Mouse (Mus musculus): ENCODE data around the gene Adnp.

Adnp gene

DNA sequence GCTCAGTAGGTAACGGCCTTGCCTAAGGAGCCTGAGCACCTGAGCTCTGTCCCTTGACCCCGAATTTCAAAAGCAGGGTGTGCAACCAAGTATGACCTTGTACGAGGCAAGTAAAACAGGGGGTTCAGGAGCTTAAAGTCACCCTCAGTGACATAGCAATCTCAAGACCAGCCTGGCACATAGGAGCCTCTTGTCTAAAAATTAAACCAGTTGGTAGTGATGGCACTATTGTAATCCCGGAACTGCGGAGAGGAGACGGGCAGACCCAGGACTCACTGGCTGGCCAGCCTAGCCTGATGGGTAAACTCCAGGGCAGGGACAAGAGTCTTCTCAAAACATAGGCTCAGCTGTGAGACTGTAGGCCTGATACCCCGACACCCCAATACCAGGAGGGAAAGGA lies 51.2 kb downstream of the Adnp start:
- DNase-seq = no peak

DNA sequence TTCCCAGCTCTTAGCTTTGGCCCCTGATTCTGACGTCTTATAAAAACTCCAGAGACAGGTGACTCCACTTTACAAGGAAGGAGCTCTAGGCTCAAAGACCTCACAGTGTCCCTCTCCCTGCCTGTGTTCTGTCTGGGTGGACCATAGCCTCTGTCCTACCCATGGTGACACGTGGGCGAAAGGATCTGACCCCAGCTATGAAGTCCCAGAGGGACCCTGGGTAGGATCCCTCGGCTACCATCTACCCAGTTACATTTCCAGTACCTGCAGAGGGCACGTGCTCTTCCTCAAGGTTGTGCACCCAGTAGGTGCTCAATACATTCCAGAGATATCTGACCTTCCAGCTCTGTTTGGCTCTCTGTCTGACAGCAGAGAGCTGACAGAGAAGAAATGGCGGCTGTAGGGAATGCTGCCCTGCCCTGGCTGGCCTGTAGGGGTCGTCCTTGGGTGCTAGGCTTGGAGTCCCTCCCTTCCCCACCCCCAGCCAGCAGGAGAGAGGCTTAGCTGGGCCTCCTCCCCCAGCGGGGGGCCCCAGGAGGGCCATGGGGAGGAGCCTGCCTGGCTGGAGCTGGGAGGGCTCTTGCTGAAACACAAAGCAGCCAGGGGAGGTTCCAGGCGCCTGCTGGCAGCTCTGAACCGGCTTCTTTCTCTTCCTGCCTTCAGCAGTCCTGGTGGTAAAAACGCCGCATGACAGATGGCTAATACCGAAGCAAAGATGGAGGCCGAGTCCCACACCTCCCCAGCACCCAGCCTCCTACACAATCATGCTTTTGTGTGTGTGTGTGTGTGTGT lies 52.6 kb downstream of the Adnp start:
- DNase-seq = peak; percentile 86

DNA sequence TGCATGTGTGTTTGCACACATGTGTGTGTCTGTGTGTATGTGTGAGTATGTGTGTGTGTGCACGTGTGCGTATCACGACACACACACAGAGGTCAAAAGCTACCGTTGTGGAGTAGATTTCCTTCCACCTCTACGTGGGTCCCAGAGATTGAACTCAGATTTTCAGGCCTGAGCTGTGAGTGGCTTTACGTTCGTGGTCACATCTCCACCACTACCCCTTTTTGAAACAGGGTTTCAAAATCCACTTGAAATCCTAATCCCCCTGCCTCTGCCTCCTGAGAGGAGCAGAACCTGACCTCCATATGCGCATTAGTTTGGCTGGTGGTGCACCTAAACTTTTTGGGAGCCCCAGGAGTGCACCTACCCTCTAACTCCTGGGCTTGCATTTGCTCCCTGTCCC lies 57.7 kb downstream of the Adnp start:
- no peak for DNase-seq

DNA sequence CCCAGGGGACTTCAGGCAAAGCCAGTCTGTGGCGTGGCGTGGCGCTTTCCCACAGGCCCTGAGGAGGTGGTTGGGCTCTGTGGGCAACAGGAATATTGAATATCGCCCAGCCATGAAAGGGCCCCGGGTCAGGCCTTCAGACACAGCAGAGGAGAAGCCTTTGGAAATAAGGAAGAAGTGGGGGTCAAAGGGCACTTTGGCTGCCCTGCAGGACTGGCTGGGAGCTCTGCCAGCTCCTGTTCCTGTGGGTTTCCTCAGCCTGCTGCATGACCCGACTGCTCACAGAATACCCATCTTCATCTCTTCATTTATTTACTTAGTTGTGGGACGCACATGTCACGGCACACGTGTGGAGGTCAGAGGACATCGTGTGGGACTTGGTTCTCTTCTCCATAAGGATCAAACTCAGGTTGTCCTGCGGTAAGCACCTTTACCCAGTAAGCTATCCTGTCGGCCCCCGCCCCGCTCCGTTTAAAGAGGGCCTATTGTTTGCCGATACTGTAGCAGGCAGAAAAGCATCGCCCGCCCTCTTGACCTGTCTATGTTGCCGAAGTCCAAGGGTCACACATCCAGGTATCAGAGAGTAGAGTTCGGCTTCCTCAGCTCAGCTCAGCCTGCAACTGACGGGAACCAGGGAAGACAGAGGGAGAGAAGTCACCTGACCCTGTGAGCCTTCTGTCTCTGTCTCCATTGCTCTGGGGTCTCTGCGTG lies 59.0 kb downstream of the Adnp start:
- DNase-seq = no peak

DNA sequence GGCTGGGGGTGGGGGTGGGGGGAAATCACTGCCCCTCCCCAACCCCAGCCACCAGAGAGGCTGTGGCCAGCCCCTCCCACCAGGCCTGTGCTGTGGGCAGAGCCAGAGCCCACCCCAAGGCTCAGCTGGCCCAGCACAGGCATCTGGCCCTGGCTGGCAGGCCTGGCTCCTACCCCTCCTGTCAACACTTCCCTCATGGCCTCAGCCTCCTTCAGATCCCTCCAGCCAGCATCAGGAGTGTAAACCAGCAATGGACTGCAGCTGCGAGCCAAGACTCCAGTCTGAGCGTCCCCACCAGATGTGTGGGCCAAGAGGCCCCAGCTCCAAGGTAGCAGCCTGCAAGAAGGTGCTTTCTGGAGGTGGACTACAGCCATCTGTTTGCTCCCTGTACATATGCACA lies 61.5 kb downstream of the Adnp start:
- no peak for DNase-seq

DNA sequence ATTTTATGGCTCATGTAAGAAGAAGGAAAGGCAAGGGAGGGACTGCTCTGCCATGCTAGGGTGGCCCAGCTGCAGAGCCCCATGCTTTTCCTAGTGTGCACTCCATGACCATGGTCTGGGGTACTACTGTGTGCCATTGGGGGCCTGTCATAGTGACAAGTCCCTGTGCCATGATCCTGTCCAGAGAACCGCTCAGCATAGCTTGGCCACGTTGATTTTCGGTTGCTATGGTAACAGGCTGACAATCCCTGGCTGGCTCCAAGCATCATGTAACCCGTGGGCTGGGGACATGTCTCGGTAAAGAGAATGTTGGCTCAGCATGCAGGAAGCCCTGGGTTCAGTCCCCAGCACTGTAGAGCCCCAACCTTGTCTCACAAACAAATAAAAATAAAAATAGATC lies 63.1 kb downstream of the Adnp start:
- no peak for DNase-seq

DNA sequence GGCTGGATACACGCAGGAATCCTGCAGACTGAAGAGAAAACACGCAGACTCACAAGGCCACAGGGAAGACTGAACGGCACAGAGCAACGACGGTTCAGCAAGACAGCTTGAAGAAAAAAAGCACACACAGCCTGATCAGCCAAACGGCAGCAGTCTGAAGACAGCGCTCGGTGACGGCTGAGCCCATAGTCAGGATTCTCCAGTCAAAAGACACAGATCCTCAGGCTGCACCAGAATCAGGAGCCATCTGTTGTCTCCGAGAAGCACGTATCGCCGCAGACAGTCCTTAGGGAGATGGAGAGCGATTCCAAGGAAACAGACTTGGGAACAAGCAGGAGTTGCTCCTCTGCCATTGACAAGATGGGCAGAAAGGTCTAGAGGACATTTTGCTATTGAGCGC lies 69.8 kb downstream of the Adnp start:
- no peak for DNase-seq
